Mouse (Mus musculus) small intestine, adult 2 months (tissue): ENCODE measurements around the gene Zfp114. TPM values are rescaled to one million over a fixed set of nuclear protein-coding genes. Genes with fewer than 3 reads are reported as not detected.
A peak's percentile ranks its signal among the peaks of the same experiment; 100 is the strongest.

Experiments
- H3K27ac ChIP-seq: fragments of 200-500 bp; 2 replicates; pipeline ENCODE4 v1.5.1; 2012; ENCODE audit warnings: low read depth, low read length, control low read depth, inconsistent platforms; ENCODE audit not compliant: insufficient read depth
- H3K27me3 ChIP-seq: fragments of 200-500 bp; 2 replicates; pipeline ENCODE4 v1.6.1; 2012; ENCODE audit warnings: mild to moderate bottlenecking, moderate library complexity, low read length, inconsistent platforms; ENCODE audit not compliant: control insufficient read depth, insufficient read depth
- H3K36me3 ChIP-seq: fragments of 200-500 bp; 2 replicates; pipeline ENCODE4 v1.6.1; 2012; ENCODE audit warnings: mild to moderate bottlenecking, low read length, control low read depth, inconsistent platforms; ENCODE audit not compliant: control insufficient read depth, insufficient read depth
- H3K4me1 ChIP-seq: fragments of 200-500 bp; 2 replicates; pipeline ENCODE4 v1.6.1; 2012; ENCODE audit warnings: low read length, inconsistent platforms, mixed read lengths; ENCODE audit not compliant: control insufficient read depth, insufficient read depth, insufficient read length
- H3K4me3 ChIP-seq: fragments of 200-500 bp; 2 replicates; pipeline ENCODE4 v1.5.1; 2012; ENCODE audit warnings: low read depth, mild to moderate bottlenecking, control low read depth, inconsistent platforms, low read length, moderate library complexity
- CTCF ChIP-seq: fragments of 200-500 bp; IDR thresholded peaks from 2 replicates; pipeline ENCODE4 v1.5.1; 2012; ENCODE audit warnings: low read depth, mild to moderate bottlenecking, control low read depth, inconsistent platforms, low read length, moderate library complexity, mixed read lengths; ENCODE audit not compliant: insufficient replicate concordance, insufficient read length; ENCODE audit errors: extremely low read depth
- POLR2A ChIP-seq: fragments of 200-500 bp; IDR thresholded peaks from 2 replicates; pipeline ENCODE4 v1.6.1; 2012; ENCODE audit warnings: low read depth, mild to moderate bottlenecking, control low read depth, inconsistent platforms, low read length, moderate library complexity
- WGBS: fragments of 180-500 bp; shearing (Covaris S2); methylation state at CpG from one replicate; pipeline ENCODE4 v1.1.7; 2018; 5-methylcytosine and 5-hydroxymethylcytosine counted together
- polyA plus RNA-seq: library from polyadenylated mRNA; depleted of rRNA; stranded (reverse); fragments of >200 nt; gene quantifications from 2 replicates; pipeline ENCODE4 v1.2.3, GENCODE M21; 2012; rRNA removed

Gene Zfp114
- polyA plus RNA-seq: 0.03 and 0.08 TPM in 2 replicates

DNA sequence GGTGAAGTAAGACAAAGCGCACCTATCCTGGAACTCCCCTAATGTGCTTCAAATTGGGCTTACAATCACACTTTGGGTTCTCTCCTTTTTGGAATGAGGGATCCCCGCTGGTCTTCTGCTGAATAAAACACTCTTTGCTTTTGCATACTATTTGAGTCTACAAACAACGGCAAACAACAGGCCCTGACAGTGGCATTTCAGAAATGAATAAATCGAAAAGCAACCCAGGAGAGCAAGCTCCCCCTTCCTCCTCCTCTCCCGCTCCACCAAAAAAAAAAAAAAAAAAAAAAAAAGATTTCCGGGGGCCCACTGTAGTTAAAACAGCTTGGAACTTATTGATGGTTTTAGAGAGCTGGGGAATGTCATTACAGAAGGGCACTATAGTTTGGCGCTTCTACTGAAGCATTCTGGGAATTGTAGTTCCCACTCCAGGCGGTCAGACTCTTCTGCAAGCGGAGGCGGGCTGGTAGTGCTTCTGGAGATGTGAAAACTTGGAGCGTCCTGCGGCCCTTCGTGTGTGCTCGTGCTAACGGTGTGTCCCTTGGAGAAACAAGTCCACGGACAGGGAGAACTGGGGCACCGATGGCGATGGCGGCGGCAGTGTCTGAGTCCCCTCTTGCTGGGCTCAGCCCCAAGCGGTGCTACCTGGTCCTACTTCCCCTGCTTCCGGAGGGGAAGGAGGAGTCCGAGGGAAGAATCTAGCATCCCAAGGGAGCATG is at the start of gene Zfp114:
Gene Zfp114, plus strand, starts transcription at position 443 of the 719 bp plus-strand sequence.
- no peaks in the 10 kb centered on the region for H3K4me1 ChIP-seq
- H3K36me3 ChIP-seq: no peaks in the 10 kb centered on the region
- peak within 1 kb of the TSS; percentile 64 for H3K4me3 ChIP-seq
- no peak within 1 kb of the TSS for H3K27ac ChIP-seq
- no peak for TF ChIP-seq CTCF
- TF ChIP-seq POLR2A: no peak
- no peaks in the 10 kb centered on the region for H3K27me3 ChIP-seq
- 13% methylated on average over 23 of the region's 23 CpGs for WGBS

DNA sequence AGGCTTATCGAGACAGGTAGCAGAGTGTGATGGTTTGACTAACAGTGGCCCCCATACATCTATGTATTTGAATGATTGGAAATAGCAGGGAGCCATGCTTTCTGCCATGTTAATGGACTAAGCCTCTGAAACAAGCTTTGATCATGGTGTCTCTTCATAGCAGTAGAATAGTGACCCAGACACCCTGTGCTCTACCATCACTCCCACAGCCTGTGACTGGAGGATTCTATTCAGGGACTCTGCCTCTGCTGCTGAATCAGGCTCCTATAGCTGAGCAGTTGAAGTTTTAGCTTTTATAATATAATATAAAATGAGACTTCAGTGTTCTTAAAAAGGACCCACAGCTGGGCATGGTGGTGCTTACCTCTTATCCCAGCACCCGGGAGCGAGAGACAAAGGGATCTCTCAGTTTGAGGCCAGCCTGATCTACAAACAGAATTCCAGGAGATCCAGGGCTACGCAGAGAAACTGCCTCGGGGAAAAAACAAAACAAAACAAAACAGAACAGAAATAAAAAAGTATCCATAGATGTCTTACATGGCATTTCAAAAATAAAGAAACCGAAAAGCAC is 41.4 kb upstream of the Zfp114 start:
- peaks cover 7% of the 10 kb centered on the region; the same call in 1 of the 2 replicates for H3K36me3 ChIP-seq
- peaks cover 8% of the 10 kb centered on the region; the same call in 1 of the 2 replicates for H3K4me1 ChIP-seq
- H3K4me3 ChIP-seq: peak overlapping the region; percentile 91
- no peaks in the 10 kb centered on the region for H3K27me3 ChIP-seq
- TF ChIP-seq POLR2A (no peak), CTCF (no peak)
- H3K27ac ChIP-seq: no peak overlapping the region
- 18% methylated on average over 6 of the region's 6 CpGs for WGBS

DNA sequence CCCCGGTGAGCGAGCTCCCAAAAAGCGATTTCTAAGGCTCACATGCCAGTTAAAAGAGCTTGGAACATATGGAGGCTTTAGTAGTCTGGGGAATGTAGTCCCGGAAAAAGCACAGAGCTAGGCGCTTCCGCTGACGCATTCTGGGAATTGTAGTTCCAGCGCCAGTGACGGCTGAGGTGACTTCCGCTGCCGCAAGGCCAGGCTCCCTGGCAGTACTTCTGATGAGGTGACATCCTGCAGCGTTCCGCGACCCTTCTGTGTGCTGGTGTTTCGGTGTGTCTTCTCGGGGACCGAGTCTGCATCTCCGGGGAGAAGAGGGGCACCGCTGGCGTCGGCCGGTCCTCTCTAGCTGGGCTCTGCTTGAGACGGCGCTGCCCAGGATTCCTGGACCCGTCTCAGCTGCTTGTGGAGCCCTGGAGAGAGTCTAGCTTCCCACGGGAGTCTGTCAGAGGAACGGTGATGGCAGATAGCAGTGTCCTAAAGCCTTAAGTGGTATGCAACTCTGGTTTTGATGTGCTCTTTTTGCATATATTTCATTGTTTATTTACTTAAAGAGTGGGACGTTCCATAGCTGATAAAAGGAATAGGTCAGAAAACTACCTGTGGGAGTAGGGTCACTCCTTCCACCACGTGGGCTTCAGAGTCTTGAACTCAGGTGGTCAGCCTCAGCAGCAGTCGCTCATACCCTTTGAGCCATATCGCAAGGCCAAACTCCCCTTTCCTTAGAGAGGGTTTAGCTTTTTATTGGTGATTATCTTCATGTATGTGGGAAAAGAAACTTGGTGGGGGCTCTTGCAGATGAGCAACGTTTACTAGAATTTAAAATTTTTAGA is 40.6 kb upstream of the Zfp114 start, which contains the start of gene Zfp235:
Gene Zfp235, plus strand, starts transcription at position 174 of the 833 bp plus-strand sequence.
- Histone ChIP-seq H3K27ac (no peak within 1 kb of the TSS), H3K4me1 (peaks cover 8% of the 10 kb centered on the region; the same call in 1 of the 2 replicates), H3K27me3 (no peaks in the 10 kb centered on the region), H3K36me3 (peaks cover 7% of the 10 kb centered on the region; the same call in 1 of the 2 replicates), H3K4me3 (peak within 1 kb of the TSS; percentile 91)
- TF ChIP-seq CTCF: no peak
- TF ChIP-seq POLR2A: no peak
- WGBS: 3% methylated on average over 32 of the region's 32 CpGs

DNA sequence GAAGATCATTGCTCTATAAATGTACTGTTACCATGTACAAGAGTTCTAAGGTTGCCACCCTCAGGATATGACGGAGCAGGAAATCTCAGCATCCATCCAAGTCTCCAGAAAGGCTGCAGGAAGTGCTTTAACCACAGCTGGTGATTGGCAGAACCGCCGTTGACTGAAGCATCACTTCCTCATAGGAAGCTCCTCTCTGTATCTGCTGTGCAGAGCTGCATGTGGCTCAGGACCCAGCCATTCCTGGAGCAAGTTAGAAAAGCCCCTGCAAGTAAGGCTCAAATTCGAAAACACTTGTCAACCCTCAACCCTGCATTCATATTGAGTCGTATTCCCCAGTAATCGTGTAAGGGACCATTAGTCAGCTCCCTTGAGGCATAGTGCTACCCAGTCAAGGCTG is 32.3 kb upstream of the Zfp114 start:
- 86% methylated on average over 6 of the region's 6 CpGs for WGBS
- peaks cover 2% of the 10 kb centered on the region; the same call in 1 of the 2 replicates for H3K4me1 ChIP-seq
- TF ChIP-seq CTCF (no peak), POLR2A (no peak)

DNA sequence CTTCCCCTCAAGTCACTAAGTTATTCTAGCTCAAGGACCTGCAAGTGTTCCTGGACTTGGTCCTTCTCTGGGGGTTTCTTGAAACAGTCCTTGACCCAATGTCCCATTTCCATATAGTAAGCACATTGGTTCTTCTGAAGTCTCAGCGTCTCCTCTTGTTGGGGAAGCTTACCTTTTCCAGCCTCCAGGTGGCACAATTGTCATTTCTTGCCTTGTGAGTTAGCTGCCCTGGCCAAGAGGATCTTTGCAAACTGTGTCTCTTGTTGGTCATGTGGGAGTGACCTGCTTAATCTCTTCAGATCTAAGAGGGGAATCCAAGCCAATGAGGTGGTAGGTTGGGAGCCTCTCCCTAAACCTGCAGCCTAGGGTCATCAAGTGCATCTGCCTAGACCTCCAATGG is 21.6 kb upstream of the Zfp114 start:
- no peaks in the 10 kb centered on the region for H3K27me3 ChIP-seq
- no peak overlapping the region for H3K4me3 ChIP-seq
- H3K36me3 ChIP-seq: no peaks in the 10 kb centered on the region
- TF ChIP-seq CTCF (peak; percentile 34; the same call in 1 of the 2 replicates), POLR2A (no peak)
- no peaks in the 10 kb centered on the region for H3K4me1 ChIP-seq
- 16% methylated on average over 1 of the region's 1 CpGs for WGBS
- no peak overlapping the region for H3K27ac ChIP-seq

More for the DNA sequence above, 32.3 kb upstream of the Zfp114 start:
- no peaks in the 10 kb centered on the region for H3K27me3 ChIP-seq
- peaks cover 14% of the 10 kb centered on the region; the same call in 1 of the 2 replicates for H3K36me3 ChIP-seq
- no peak overlapping the region for H3K4me3 ChIP-seq
- H3K27ac ChIP-seq: no peak overlapping the region

DNA sequence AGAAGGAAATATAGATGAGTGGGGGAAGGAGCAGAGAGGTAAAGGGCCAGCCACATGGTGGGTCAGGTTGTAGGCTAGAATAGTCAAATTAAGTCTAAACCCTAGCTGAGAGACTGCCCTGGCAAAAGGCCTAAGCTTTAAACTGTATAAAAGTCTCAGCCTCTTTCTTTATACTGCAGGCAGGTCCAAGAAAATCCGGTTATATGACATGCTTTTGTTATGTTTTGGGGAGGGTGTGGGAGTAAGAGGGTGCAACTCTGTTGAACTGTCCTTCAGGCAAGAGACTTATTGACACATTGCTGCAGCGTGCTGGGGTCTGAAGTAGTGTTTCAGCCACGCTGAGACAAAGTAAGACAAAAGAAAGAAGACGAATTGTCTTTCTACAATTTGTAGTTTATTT is 2.7 kb upstream of the Zfp114 start:
- no peak for TF ChIP-seq POLR2A
- TF ChIP-seq CTCF: no peak
- 50% methylated on average over 4 of the region's 4 CpGs for WGBS
- no peak overlapping the region for H3K4me3 ChIP-seq
- no peak overlapping the region for H3K27ac ChIP-seq
- no peaks in the 10 kb centered on the region for H3K4me1 ChIP-seq
- no peaks in the 10 kb centered on the region for H3K27me3 ChIP-seq
- no peaks in the 10 kb centered on the region for H3K36me3 ChIP-seq
